Mouse (Mus musculus) right cerebral cortex, postnatal 4 days (tissue): ENCODE results near the gene Dlgap4.

ENCODE experiments used
- DNase-seq: peaks from one replicate; pipeline ENCODE4 v3.0.0-alpha.2; 2022

Dlgap4 gene

GRCm38 (mm10) chr2:156664407-156664806 lies 50.9 kb downstream of the Dlgap4 start:
- DNase-seq, result no peak

- no peak for DNase-seq
Observed at GRCm38 (mm10) chr2:156664993-156665518, 51.6 kb downstream of the Dlgap4 start.

GRCm38 (mm10) chr2:156665620-156666196 lies 52.2 kb downstream of the Dlgap4 start:
- no peak for DNase-seq

DNA sequence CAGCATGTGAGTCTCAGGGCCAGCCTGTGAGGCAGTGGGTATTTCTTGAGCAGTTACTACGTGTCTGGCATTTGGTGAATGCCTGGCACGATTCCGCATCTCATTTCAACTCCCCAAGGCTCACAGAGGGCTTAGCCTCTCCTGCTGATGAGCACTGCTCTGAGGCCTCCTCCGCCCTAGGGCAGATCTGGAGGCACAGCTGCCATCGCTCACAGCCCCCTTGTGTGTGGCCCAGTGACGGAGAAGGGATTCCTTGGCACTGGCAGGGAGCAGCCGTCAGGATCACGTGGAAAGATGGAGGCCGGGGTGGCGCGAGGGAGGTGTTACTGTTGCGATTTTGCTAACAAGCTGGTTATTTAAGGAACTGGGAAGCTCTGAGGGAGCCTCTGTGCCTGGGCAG lies 52.7 kb downstream of the Dlgap4 start:
- peak; percentile 65 for DNase-seq

DNA sequence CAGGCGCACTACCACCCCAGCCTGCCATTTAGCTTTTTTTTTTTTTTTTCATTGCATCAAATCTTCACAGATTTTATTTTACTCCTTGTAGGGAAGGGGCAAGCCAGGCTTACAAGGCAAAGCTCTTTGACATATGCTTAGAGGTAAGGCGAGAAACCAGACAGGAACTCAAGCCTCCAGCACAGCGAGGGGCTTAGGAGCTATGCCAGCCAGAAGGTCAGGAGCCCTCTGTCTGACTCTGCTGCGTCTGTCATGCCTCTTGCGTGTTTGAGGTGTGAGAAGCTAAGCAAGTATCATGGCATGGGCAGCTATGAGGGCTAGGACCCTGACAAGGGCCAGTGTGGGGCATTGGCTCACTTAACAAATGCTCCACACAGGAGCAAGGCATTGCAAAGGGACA lies 53.8 kb downstream of the Dlgap4 start:
- DNase-seq, result no peak

GRCm38 (mm10) chr2:156668625-156669024 lies 55.1 kb downstream of the Dlgap4 start:
- DNase-seq, result no peak

GRCm38 (mm10) chr2:156673307-156673706 lies 59.8 kb downstream of the Dlgap4 start:
- DNase-seq, result peak; percentile 63

DNA sequence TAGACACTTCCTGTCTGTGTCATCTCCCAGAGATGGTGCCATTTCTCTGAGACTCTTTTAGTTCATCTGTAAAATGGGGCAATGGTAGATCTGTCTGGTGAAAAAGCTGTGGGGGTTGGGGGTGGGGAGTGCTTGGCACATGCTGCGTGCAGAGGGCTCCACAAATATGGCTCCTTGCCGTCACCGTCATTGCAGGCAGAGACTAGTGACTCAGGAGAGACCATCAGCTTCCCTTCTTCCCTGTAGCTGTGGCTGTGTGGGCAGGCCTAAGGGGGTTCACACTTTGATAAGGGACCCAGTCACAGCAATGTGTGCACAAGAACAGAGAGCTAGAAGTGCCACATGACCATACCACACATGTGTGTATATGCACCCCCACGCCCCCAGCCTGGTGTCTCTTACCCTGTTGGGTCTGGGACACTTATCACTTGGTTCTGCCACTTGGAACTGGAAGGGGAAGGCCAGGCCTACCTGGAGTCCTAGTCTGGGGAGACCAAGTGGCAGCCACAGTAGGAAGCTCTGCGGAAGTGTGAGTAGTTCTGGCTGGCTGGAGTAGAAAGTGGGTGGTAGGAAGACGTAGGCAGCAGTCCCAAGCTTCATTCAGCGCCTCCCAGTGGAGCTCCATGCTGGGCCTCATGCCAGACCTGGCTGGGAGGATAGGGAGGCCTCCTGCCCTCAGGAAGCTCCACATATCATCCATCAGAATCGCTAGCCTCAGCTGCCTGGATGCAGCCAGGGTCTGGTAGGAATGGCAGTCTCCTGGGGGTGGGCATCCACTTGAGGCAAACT lies 60.6 kb downstream of the Dlgap4 start:
- DNase-seq, result no peak

GRCm38 (mm10) chr2:156676885-156677284 lies 63.4 kb downstream of the Dlgap4 start:
- no peak for DNase-seq

DNA sequence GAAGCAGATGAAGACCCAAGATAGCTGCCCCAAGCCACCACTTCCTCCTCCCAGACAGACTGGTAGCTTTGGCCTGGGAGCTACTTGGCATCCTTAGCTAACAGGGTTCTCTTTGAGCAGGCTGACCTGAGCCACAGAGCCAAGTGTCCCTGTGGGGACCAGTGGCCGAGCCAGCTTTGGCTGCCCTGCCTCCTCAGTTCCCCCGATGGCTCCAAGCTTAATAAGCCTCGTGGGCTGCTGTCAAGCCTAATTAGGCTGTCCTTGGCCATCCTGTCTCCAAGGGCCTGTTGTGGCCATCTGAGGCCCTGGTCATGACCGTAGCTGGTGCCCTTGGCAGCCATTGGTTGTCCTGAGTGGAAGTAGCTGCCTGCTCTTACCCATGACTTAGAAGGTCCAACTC lies 64.6 kb downstream of the Dlgap4 start:
- DNase-seq, result no peak

DNA sequence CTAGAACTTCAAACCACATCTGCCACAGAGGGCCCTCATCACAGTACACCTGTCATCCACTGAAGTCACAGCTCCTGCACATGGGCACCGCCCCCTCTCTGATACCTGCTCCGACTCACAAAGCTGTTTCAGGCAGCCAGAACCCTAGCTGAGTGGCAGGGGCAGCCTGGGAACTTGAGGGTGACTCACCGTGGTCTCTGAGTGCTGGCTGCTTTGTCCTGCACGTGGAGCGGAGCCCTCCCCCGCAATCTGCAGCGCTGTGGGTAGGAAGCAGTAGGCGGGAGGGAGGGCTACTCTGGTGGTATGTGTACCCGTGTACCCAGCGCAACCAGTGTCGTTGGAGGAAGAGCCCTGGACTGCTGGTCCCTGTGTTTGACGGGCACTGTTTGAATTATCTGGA lies 69.5 kb downstream of the Dlgap4 start:
- no peak for DNase-seq

DNA sequence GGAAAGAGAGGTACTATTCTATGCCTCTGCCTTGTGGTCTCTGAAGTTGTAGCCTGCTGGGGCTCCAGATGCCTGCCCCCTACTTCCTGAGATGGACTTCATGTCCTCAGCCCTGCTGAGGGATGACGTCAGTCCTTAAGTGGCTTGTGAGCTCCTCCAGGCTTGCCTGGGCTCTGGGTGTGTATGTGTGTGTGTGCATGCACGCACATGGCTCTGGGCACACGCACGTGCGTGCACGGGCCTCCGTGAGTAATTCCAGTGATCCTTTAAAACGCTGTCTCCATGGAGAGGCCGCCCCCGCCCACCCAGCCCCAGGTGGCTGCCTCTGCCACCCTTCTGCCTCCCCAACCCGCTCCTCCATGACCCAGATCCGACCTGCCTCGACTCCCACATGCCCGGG lies 72.5 kb downstream of the Dlgap4 start:
- DNase-seq, result no peak

DNA sequence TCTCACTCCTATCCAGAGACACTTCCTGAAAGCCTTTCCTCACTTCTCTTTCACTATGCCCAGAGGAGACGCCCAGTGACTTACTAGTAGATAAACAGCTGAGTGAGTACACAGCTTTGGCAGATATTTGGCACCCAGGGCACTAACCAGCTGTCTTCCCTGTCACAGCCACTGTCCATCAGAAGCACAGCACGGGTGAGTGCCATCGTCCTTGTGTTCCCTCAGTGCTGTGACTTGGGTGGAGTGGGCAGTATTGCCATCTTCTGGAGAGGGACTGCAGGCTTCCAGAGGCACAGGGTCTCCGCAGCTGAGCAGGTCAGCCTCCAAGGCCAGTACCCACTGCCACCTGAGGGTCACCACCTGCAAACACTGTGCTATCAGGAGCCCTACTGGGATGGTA lies 73.2 kb downstream of the Dlgap4 start:
- DNase-seq, result no peak

- peak; percentile 50 for DNase-seq
Observed at GRCm38 (mm10) chr2:156688604-156689003, 75.1 kb downstream of the Dlgap4 start.

GRCm38 (mm10) chr2:156690833-156691232 lies 77.3 kb downstream of the Dlgap4 start:
- DNase-seq, result no peak

DNA sequence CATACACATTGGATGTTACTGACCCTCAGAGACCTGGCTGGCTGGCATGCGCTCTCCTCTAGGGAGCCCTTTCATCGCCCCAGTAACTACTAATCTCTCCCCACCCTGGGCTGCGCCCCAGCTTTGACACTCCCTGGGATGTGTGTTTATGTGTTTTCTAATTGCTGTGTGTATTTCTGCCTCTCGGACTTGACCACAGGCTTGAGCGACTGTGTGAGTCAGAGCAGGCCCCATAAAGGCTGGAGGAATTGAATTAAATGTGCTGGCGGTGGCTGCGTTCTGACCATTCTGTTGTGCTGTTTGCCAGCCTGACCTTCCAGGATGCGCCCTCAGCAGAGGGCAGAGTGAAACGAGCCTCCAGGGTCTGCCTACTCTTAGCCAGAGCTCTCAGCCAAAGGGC lies 78.2 kb downstream of the Dlgap4 start:
- no peak for DNase-seq

GRCm38 (mm10) chr2:156693241-156693807 lies 79.8 kb downstream of the Dlgap4 start:
- DNase-seq, result no peak

DNA sequence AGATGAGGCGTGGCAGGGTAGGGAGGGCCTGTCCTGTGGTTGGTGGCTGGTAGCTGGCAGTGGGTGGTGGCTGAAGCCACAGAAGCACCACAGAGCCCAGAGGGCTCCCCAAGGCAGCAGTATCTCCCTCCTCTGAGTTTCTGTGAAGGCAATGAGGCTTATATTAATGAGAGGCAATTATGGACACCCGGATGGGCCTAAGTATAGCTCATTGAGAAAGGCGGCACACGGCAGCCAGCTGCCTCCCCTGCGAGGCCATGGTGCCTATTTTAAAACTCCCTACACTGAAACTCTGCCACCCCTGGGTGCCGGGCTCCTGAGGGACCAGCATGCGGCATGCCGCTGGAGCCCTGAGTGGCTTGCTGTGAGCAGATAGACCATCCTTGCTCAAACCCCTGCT lies 83.8 kb downstream of the Dlgap4 start:
- no peak for DNase-seq

DNA sequence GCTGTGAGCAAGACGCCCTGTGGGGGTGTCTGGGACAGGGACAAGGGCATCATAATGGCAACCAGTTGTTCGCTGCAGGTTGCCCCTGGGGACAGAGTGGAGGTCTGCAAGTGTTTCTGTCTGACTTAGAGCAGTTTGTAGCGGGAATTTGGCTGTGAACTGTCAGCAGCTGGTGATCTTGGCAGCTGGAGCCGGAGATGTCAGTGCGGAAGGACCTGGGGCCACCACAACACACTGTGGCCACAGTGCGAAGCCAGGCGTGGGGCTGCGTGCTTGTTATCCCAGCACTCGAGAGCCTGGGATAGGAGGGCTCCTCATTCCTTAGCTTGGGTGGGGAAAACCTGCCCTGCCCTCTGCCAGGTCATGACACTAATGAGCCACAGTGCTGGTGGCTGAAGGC lies 84.7 kb downstream of the Dlgap4 start:
- DNase-seq, result no peak

GRCm38 (mm10) chr2:156705473-156705872 lies 92.0 kb downstream of the Dlgap4 start:
- peak; percentile 90 for DNase-seq

GRCm38 (mm10) chr2:156716683-156717082 lies 103.2 kb downstream of the Dlgap4 start:
- DNase-seq, result no peak

- DNase-seq, result peak; percentile 62
Observed at GRCm38 (mm10) chr2:156717320-156718281, 104.1 kb downstream of the Dlgap4 start.

- DNase-seq, result no peak
Observed at GRCm38 (mm10) chr2:156718793-156719192, 105.3 kb downstream of the Dlgap4 start.
